ENCODE assay signal across 9 mouse cellular contexts in the genomic region with DNA sequence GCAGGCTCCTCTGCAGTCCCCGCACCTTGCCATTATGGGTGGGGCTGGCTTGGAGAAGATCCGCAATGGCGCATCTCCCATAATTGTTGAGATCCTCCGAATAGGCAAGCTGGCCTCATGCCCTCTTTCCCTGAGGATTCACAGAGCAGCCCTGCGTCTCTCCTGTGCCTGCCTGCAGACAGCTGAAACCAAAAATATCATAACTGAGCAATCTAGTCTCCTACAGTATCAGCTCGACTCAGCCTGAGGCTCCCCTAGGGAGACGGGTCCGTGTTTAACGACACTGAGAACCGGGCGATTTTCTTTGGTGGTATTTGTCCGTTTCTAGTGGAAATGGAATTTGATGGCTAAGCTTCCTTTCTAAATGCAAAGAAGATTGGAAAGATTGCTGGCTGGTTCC. TPM values are rescaled to one million over a fixed set of nuclear protein-coding genes. Genes with fewer than 3 reads are reported as not detected.
DNase-seq lines count a peak whose midpoint lies in the region; ATAC-seq and TF ChIP-seq lines count a peak whose summit lies in the region.
"Had no signal": no experiment of that assay in that cellular context is flagged by ENCODE, and none has a peak within 500 bp of the region (broad histone marks: within the 10 kb centered on the region; RNA-seq: fewer than 3 reads in every experiment).

No protein-coding gene starts in this region.

- DNase-seq in heart, adult 9 months (ENCODE audit: low spot score in 2 of 2): no peak
- peak; percentile 47 for DNase-seq in brain, embryonic 14.5 days (ENCODE audit: low read depth)
- peak; percentile 60 for DNase-seq in forebrain, embryonic 14.5 days (ENCODE audit: low spot score)
- DNase-seq in midbrain, embryonic 10.5 days (ENCODE audit: low spot score): peak; percentile 18
- DNase-seq in spleen, adult 18-20 months: no peak
- no peak for DNase-seq in adrenal gland, postnatal 36 days
- no peak for DNase-seq in kidney, postnatal 25 days

- H3K9ac ChIP-seq in heart, embryonic 13.5 days: 0 out of 2 replicates have a peak overlapping the region, but pooled peaks have one; percentile 10
- H3K9ac ChIP-seq in forebrain, embryonic 14.5 days (ENCODE audit: low read length): peak overlapping the region; percentile 40

- TF ChIP-seq CTCF in brain, embryonic 14.5 days (IDR thresholded peaks at IDR 0.05; ENCODE audit: borderline replicate concordance, extremely low read depth, insufficient read depth, insufficient read length): no peak

- ATAC-seq in heart, embryonic 13.5 days (ENCODE audit: extremely low read depth, insufficient number of reproducible peaks, low FRiP score, low TSS enrichment): no peak
- ATAC-seq in forebrain, embryonic 14.5 days: no peak

- no peak overlapping the region for H3K27ac ChIP-seq in heart, embryonic 13.5 days (replicated peaks)
- peak overlapping the region; percentile 89 for H3K27ac ChIP-seq in forebrain, embryonic 14.5 days (ENCODE audit: low read depth, low read length)
- peak overlapping the region; percentile 90 for H3K27ac ChIP-seq in midbrain, embryonic 10.5 days (replicated peaks)

- H3K36me3 ChIP-seq in heart, embryonic 13.5 days: no peaks in the 10 kb centered on the region
- no peaks in the 10 kb centered on the region for H3K36me3 ChIP-seq in forebrain, embryonic 14.5 days (ENCODE audit: control insufficient read depth, insufficient read depth, low read length)
- peaks cover 19% of the 10 kb centered on the region for H3K36me3 ChIP-seq in midbrain, embryonic 10.5 days

- H3K4me2 ChIP-seq in heart, embryonic 13.5 days: peak overlapping the region; percentile 57
- peak overlapping the region; percentile 53 for H3K4me2 ChIP-seq in forebrain, embryonic 14.5 days (ENCODE audit: low read length)

- H3K9me3 ChIP-seq in heart, embryonic 13.5 days: no peaks in the 10 kb centered on the region
- no peaks in the 10 kb centered on the region for H3K9me3 ChIP-seq in forebrain, embryonic 14.5 days (replicated peaks; ENCODE audit: control insufficient read depth, low read length)
- H3K9me3 ChIP-seq in midbrain, embryonic 10.5 days (replicated peaks): no peaks in the 10 kb centered on the region

- H3K4me3 ChIP-seq in heart, embryonic 13.5 days: peak overlapping the region; percentile 24
- 0 out of 2 replicates have a peak overlapping the region, but pooled peaks have one; percentile 3 for H3K4me3 ChIP-seq in forebrain, embryonic 14.5 days (ENCODE audit: low read depth, low read length)
- H3K4me3 ChIP-seq in midbrain, embryonic 10.5 days: peak overlapping the region; percentile 40

- TF ChIP-seq POLR2A in brain, embryonic 14.5 days (IDR thresholded peaks at IDR 0.05; ENCODE audit: borderline replicate concordance, extremely low read depth, insufficient read depth, insufficient read length, poor library complexity, severe bottlenecking): no peak

- H3K27me3 ChIP-seq in heart, embryonic 13.5 days (replicated peaks): peaks cover 92% of the 10 kb centered on the region
- no peaks in the 10 kb centered on the region for H3K27me3 ChIP-seq in forebrain, embryonic 14.5 days (replicated peaks; ENCODE audit: control insufficient read depth, insufficient read depth, low read length)
- H3K27me3 ChIP-seq in midbrain, embryonic 10.5 days (ENCODE audit: low read depth, poor library complexity, severe bottlenecking): peaks cover 15% of the 10 kb centered on the region

- H3K4me1 ChIP-seq in heart, embryonic 13.5 days: peaks cover 20% of the 10 kb centered on the region
- H3K4me1 ChIP-seq in forebrain, embryonic 14.5 days (ENCODE audit: control insufficient read depth, insufficient read depth, low read length): peaks cover 65% of the 10 kb centered on the region
- peaks cover 93% of the 10 kb centered on the region for H3K4me1 ChIP-seq in midbrain, embryonic 10.5 days

- WGBS in heart, embryonic 13.5 days: 19% methylated on average over 12 of the region's 12 CpGs
- 5% methylated on average over 12 of the region's 12 CpGs for WGBS in forebrain, embryonic 14.5 days
- 10% methylated on average over 12 of the region's 12 CpGs for WGBS in midbrain, embryonic 10.5 days

RNA-seq across cellular contexts. Expression of a gene that starts 8.7 kb away (rescaled TPM):
- 0.05 TPM in 1 of 2 replicates, not detected in the other for polyA plus RNA-seq in heart, embryonic 13.5 days (2015; fragmentation: Nextera tagmentation; extraction: Ambion mirVana)
- 21.7 and 23.3 TPM in 2 replicates for polyA plus RNA-seq in brain, embryonic 14.5 days (2012; rRNA removed)
- 2.2 and 2.9 TPM in 2 replicates for polyA plus RNA-seq in forebrain, embryonic 14.5 days (2014; fragmentation: Nextera tagmentation; extraction: Ambion mirVana)
- polyA plus RNA-seq in midbrain, embryonic 10.5 days (2016; fragmentation: Nextera tagmentation; extraction: Ambion mirVana): 2.3 and 4.0 TPM in 2 replicates
- total RNA-seq in adrenal gland, postnatal 36 days (2021): under 1 TPM in 1 of 2 experiments, not detected in 1; 0.07 TPM
- polyA plus RNA-seq: large intestine, adult 2 months had no signal

RNA-seq across cellular contexts. Expression of a gene that starts 8.7 kb away (rescaled TPM):
- polyA plus RNA-seq in heart, embryonic 13.5 days (2015; fragmentation: Nextera tagmentation; extraction: Ambion mirVana): not detected in 2 replicates
- 22.9 and 25.1 TPM in 2 replicates for polyA plus RNA-seq in brain, embryonic 14.5 days (2012; rRNA removed)
- 15.5 and 18.7 TPM in 2 replicates for polyA plus RNA-seq in forebrain, embryonic 14.5 days (2014; fragmentation: Nextera tagmentation; extraction: Ambion mirVana)
- 6.2 and 8.4 TPM in 2 replicates for polyA plus RNA-seq in midbrain, embryonic 10.5 days (2016; fragmentation: Nextera tagmentation; extraction: Ambion mirVana)
- under 1 TPM; 0.33 TPM for total RNA-seq in adrenal gland, postnatal 36 days (2021)

RNA-seq across cellular contexts. Expression of a gene that starts 29.6 kb away (rescaled TPM):
- polyA plus RNA-seq in heart, embryonic 13.5 days (2015; fragmentation: Nextera tagmentation; extraction: Ambion mirVana): not detected in 2 replicates
- not detected in 2 replicates for polyA plus RNA-seq in brain, embryonic 14.5 days (2012; rRNA removed)
- polyA plus RNA-seq in forebrain, embryonic 14.5 days (2014; fragmentation: Nextera tagmentation; extraction: Ambion mirVana): not detected in 2 replicates
- polyA plus RNA-seq in midbrain, embryonic 10.5 days (2016; fragmentation: Nextera tagmentation; extraction: Ambion mirVana): 0.23 and 0.46 TPM in 2 replicates
- total RNA-seq in adrenal gland, postnatal 36 days (2021): not detected
- polyA plus RNA-seq: large intestine, adult 2 months had no signal

Comparison
In these comparisons a context has a peak if more than half of its experiments do, and no peak if none do; other contexts are left out.
1. DNase-seq: peak in brain, embryonic 14.5 days (single experiment), forebrain, embryonic 14.5 days (single experiment) and midbrain, embryonic 10.5 days (single experiment); none in heart, adult 9 months (0 of 2), spleen, adult 18-20 months (0 of 2), adrenal gland, postnatal 36 days (0 of 2) and kidney, postnatal 25 days (0 of 2).
2. Peak in every context shown above with its lines, with median percentiles within 50 percentile points of each other: H3K4me3 ChIP-seq.